Mouse (Mus musculus) spleen, adult 2 months (tissue): ENCODE results near the gene Ngdn. TPM values are rescaled to one million over a fixed set of nuclear protein-coding genes. Genes with fewer than 3 reads are reported as not detected.
A peak's percentile ranks its signal among the peaks of the same experiment; 100 is the strongest.
"Not testable (repeated sequence)": the region's sequence is repeated elsewhere in the genome, so short reads cannot be mapped to it uniquely, and the experiment has no call there.

Experiments
- DNase-seq, 2 experiments: peaks; one replicate each; pipeline versions ENCODE4 v3.0.0 to v3.0.0-alpha.2; 2012 to 2021; ENCODE audit warnings: low spot score in 2 of 2, low read depth in 1 of 2
- H3K27ac ChIP-seq: fragments of 200-500 bp; 2 replicates; pipeline ENCODE4 v1.5.1; 2012; ENCODE audit warnings: low read length, inconsistent platforms; ENCODE audit not compliant: insufficient read depth
- H3K27me3 ChIP-seq: fragments of 200-500 bp; 2 replicates; pipeline ENCODE4 v1.6.1; 2012; ENCODE audit warnings: mild to moderate bottlenecking, moderate library complexity, low read length, inconsistent platforms; ENCODE audit not compliant: control insufficient read depth, insufficient read depth
- H3K36me3 ChIP-seq: fragments of 200-500 bp; 2 replicates; pipeline ENCODE4 v1.6.1; 2012; ENCODE audit warnings: mild to moderate bottlenecking, low read length, inconsistent platforms; ENCODE audit not compliant: control insufficient read depth, insufficient read depth
- H3K4me1 ChIP-seq: fragments of 200-500 bp; 2 replicates; pipeline ENCODE4 v1.6.1; 2011; ENCODE audit warnings: inconsistent platforms; ENCODE audit not compliant: control insufficient read depth, insufficient read depth, insufficient read length
- H3K4me3 ChIP-seq: fragments of 200-500 bp; 2 replicates; pipeline ENCODE4 v1.5.1; 2011; ENCODE audit warnings: mild to moderate bottlenecking, inconsistent platforms; ENCODE audit not compliant: insufficient read depth, insufficient read length; ENCODE audit errors: extremely low read depth
- CTCF ChIP-seq: fragments of 200-500 bp; IDR thresholded peaks from 2 replicates; pipeline ENCODE4 v1.5.1; 2011; ENCODE audit warnings: mild to moderate bottlenecking, inconsistent platforms; ENCODE audit not compliant: insufficient read depth, insufficient read length, insufficient replicate concordance; ENCODE audit errors: extremely low read depth
- POLR2A ChIP-seq: fragments of 200-500 bp; IDR thresholded peaks from 2 replicates; pipeline ENCODE4 v1.6.1; 2011; ENCODE audit warnings: low read depth, low read length, inconsistent platforms
- WGBS: fragments of 180-500 bp; shearing (Covaris S2); methylation state at CpG from one replicate; pipeline ENCODE4 v1.1.7; 2018; 5-methylcytosine and 5-hydroxymethylcytosine counted together
- polyA plus RNA-seq: library from polyadenylated mRNA; depleted of rRNA; stranded (reverse); fragments of >200 nt; gene quantifications from 2 replicates; pipeline ENCODE4 v1.2.3, GENCODE M21; 2012; rRNA removed

The Ngdn gene
- polyA plus RNA-seq, result 10.4 and 11.0 TPM in 2 replicates

- Histone ChIP-seq H3K27me3 (no peaks in the 10 kb centered on the region), H3K27ac (peak within 1 kb of the TSS; percentile 90), H3K4me3 (peak within 1 kb of the TSS; percentile 96), H3K36me3 (peaks cover 6% of the 10 kb centered on the region), H3K4me1 (no peaks in the 10 kb centered on the region)
- TF ChIP-seq POLR2A, result peak; percentile 89
- peak; percentile 81 for TF ChIP-seq CTCF
- under 1% methylated on average over 36 of the region's 36 CpGs for WGBS
- DNase-seq, result peak; percentile 97 to 100
Observed at GRCm38 (mm10) chr14:55014991-55015766, at the start of gene Ngdn. Ngdn (plus strand) TSS chr14:55015454.

GRCm38 (mm10) chr14:54965631-54966030 lies 49.6 kb upstream of the Ngdn start:
- TF ChIP-seq CTCF (no peak), POLR2A (no peak)
- WGBS, result 73% methylated on average over 6 of the region's 6 CpGs
- no peaks in the 10 kb centered on the region for H3K36me3 ChIP-seq
- H3K27ac ChIP-seq, result no peak overlapping the region
- H3K4me3 ChIP-seq, result no peak overlapping the region
- H3K4me1 ChIP-seq, result no peaks in the 10 kb centered on the region; the same call in none of the 2 replicates
- no peaks in the 10 kb centered on the region for H3K27me3 ChIP-seq
- DNase-seq, result no peak

- no peak for DNase-seq
- no peak within 1 kb of the TSS for H3K4me3 ChIP-seq
Observed at GRCm38 (mm10) chr14:54966320-54966977, 48.8 kb upstream of the Ngdn start, which contains the start of gene Myh6. Myh6 (minus strand) TSS chr14:54966927.

GRCm38 (mm10) chr14:54967874-54968273 lies 47.4 kb upstream of the Ngdn start:
- WGBS, result 94% methylated on average over 3 of the region's 3 CpGs

More at GRCm38 (mm10) chr14:54966320-54966977, 48.8 kb upstream of the Ngdn start, which contains the start of gene Myh6:
- H3K36me3 ChIP-seq, result no peaks in the 10 kb centered on the region
- 80% methylated on average over 7 of the region's 7 CpGs for WGBS
- H3K4me1 ChIP-seq, result no peaks in the 10 kb centered on the region
- H3K27me3 ChIP-seq, result no peaks in the 10 kb centered on the region
- TF ChIP-seq CTCF (no peak), POLR2A (no peak)
- no peak within 1 kb of the TSS for H3K27ac ChIP-seq

GRCm38 (mm10) chr14:54968344-54968743 lies 46.9 kb upstream of the Ngdn start:
- TF ChIP-seq POLR2A, result no peak
- no peak for TF ChIP-seq CTCF
- Histone ChIP-seq H3K27ac (no peak overlapping the region), H3K36me3 (no peaks in the 10 kb centered on the region), H3K27me3 (no peaks in the 10 kb centered on the region), H3K4me3 (no peak overlapping the region), H3K4me1 (no peaks in the 10 kb centered on the region)
- no peak for DNase-seq

More at GRCm38 (mm10) chr14:54967874-54968273, 47.4 kb upstream of the Ngdn start:
- no peaks in the 10 kb centered on the region for H3K4me1 ChIP-seq
- no peak for DNase-seq
- H3K27me3 ChIP-seq, result no peaks in the 10 kb centered on the region
- no peak for TF ChIP-seq CTCF
- TF ChIP-seq POLR2A, result no peak
- no peak overlapping the region for H3K4me3 ChIP-seq
- no peaks in the 10 kb centered on the region for H3K36me3 ChIP-seq
- H3K27ac ChIP-seq, result no peak overlapping the region

- not testable (repeated sequence) for H3K27me3 ChIP-seq, H3K36me3 ChIP-seq, DNase-seq, H3K4me3 ChIP-seq, H3K4me1 ChIP-seq, H3K27ac ChIP-seq
- 93% methylated on average over 11 of the region's 11 CpGs for WGBS
Observed at GRCm38 (mm10) chr14:54972786-54973185, 42.5 kb upstream of the Ngdn start.
